Mouse (Mus musculus) megakaryocyte, adult 5-6 weeks (primary cell): Measurements from ENCODE around the gene Gm11541. TPM values are rescaled to one million over a fixed set of nuclear protein-coding genes. Genes with fewer than 3 reads are reported as not detected.

Source experiments
- ATAC-seq: 2 replicates; pipeline ENCODE4 v1.8.0; 2016; ENCODE audit warnings: mild to moderate bottlenecking, inconsistent platforms; ENCODE audit not compliant: poor library complexity, severe bottlenecking
- total RNA-seq, 2 experiments: library from RNA; stranded (forward) in 1 of 2; stranded (reverse) in 1 of 2; fragments of 153-499, 151-499 nt in 1 of 2; fragments of 221-1000, 200-1000 nt in 1 of 2; gene quantifications; 2 replicates each; pipeline versions ENCODE4 v1.2.3 to v1.2.4; 2015 to 2017

Gm11541 gene
- total RNA-seq (2015) (not detected in 2 replicates), total RNA-seq (2017) (not detected in 2 replicates)

- ATAC-seq: no peak
These were observed at the start of gene Gm11541 for GRCm38 (mm10) chr11:94704472-94704871. TSS of gene Gm11541 (minus strand) at chr11:94704499.

- ATAC-seq: peak; percentile 87
These were observed 48.8 kb upstream of the Gm11541 start for GRCm38 (mm10) chr11:94752946-94753713.

DNA sequence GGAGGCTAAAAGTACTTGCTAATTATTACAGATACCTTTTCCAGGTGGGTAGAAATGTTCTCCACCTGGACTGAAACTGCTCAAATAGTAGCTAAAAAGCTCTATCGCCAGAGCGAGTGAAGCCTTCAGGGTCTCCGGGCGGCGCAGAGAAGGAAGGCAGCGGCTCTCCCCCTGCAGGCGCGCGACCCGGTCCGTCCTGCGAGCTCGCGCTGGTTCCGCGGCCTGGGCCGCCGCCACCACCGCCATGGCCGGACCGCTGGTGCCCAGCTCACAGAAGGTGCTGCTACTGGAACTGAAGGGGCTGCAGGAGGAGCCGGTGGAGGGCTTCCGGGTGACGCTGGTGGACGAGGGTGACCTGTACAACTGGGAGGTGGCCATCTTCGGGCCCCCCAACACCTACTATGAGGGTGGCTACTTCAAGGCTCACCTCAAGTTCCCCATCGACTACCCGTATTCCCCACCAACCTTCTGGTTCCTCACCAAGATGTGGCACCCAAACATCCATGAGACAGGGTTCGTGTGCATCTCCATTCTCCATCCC, 37.5 kb upstream of the Gm11541 start, which contains the start of gene Cdc34b:
Gene Cdc34b (plus strand): TSS at position 51 of the 541 bp plus-strand sequence.
- ATAC-seq: no peak

DNA sequence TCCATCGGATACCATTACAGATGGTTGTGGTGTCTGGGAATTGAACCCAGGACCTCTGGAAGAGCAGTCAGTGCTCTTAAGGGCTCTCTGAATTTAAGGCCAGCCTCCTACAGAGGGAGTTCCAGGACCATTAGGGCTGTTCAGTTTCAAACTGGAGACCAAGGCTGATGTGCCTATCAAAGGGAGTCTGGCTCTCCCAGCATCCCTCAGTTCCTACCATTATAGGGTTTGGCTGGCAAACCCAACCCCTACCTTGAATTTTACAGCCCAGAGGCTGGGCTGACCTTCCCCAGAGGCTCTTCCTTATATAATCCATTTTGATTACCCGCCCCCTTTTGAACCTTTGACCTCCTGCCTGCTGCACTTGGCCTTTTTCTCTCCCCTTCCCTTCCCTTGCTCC, 31.4 kb upstream of the Gm11541 start:
- no peak for ATAC-seq

DNA sequence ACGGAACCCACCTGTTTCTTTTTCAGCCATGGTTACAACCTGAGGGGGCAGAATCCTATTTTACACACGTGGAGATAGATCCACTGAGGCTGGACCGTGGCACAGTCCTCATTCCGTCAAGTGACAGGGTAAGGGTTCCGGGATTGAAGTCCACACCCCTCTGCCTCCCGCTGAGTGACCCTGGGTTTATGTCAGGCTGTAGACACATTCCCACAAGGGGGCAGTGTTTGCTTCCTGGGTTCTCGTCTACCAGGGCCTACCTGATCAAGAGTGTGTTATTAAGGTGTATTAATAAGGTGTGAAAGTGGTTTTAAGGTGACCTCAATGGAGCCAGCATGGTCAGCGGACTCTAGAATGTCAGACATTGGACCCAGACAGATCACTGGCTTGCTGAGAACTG, 28.5 kb upstream of the Gm11541 start:
- peak; percentile 43; the same call in 1 of the 2 replicates for ATAC-seq

DNA sequence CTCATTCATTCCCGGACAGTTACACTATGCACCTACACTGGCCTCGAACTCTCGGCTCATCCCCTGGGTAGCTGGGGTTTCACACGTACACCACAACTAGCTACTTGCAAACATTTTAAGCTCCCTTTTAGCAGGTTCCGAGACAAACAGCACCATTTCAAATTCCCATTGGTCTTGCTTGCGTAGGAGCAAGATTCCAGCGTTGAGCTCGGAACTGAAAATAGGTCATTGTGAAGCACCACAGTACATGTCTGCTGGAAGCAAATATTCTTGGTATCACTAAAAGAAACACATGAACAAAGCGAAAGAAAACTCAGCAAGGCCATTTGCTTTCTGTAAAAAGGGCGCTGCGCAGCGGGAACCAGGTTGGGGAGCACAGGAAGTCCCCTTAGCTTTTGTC, 26.9 kb upstream of the Gm11541 start:
- no peak for ATAC-seq

- peak; percentile 77 for ATAC-seq
These were observed 26.0 kb upstream of the Gm11541 start for GRCm38 (mm10) chr11:94730261-94730660.

DNA sequence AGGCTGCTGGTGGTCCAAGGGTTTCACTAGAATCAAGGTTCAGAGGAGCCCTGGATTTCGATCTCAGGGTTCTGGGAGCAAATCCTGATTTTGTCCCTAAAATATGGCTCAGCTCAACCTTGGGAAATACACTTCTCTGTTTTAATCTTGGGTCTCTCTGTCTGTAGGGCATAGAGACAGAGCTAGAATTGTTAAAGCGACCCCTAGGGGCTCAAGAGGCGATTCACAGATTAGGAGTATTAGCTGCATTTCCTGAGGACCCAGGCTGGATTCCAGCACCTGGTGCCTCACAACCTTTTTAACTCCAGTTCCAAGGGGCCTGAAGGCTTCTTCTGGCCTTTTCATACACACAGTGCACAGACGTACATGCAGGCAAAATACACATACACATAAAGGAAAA, 25.3 kb upstream of the Gm11541 start:
- no peak for ATAC-seq

GRCm38 (mm10) chr11:94728545-94728944, 24.2 kb upstream of the Gm11541 start:
- ATAC-seq: no peak

DNA sequence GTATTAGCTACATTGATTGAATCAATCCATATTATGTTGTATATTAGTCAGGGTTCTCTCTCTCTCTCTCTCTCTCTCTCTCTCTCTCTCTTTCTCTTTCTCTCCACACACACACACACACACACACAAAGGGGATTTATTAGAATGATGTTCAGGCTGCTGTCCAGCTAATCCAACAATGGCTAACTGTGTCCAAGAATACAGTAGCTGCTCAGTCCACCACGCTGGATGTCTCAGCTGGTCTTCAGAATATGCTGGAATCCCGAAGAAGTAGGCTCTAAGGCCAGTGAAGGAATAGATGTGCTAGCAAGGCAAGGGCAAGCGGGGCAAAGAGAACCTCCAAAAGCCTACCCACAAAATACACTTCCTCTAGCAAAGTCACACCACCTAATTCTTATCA, 23.0 kb upstream of the Gm11541 start:
- ATAC-seq: no peak

GRCm38 (mm10) chr11:94719216-94719615, 14.9 kb upstream of the Gm11541 start:
- no peak for ATAC-seq

DNA sequence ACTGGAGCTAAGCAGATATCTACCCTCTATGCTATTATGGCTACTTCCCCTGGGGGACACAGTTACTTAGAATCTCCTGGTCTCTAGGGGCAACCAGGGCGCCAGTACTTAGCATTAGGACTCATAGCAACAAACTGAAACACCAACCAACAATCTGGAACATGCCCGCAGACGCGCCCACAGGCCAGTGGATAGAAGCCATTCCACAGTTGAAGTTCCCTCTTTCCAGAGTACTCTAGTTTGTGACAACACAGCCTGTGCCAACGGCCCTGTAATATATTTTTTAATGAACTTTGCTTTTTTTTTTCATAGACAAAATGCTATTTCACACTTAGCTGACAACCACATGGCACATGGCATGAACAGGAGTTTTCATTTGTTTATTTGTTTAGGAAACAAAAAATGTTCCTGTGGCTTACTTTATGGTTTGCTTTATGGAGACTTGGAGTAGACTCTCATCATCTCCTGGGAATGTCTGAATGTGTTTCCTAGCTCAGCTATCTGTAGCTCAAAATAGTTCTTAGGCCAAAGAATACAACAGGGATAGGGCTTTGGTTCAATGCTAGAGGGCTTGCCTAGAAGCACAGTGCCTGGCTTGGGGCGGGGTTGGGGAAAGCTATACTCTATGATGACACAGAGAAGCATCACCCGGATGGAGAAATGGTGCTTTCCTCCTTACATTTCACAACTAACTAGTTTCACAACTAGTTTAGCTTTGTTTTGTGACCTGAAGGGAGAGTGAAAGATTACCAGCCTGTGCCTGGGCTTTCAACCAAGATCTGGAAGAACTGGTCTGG, 14.0 kb upstream of the Gm11541 start:
- ATAC-seq: peak; percentile 84

DNA sequence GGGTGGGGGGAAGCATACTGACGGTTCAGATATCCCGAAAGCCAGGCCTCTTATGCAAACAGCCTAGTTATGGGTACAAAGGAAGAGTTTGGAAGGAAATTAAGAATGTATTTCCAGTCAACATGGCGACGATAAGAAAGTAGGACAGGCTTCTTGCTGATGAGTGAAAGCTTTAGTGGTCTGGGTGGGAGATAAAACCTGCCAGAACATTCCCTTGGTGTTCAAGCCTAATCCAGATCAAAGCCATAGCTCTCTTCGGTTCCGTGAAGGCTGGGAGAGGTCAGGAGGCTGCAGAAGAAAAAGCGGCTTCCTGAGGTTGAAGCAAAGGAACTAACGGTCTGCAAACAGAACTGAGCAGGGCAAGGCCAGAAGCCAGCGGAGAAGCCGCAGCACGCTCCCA, 12.9 kb upstream of the Gm11541 start:
- no peak for ATAC-seq

DNA sequence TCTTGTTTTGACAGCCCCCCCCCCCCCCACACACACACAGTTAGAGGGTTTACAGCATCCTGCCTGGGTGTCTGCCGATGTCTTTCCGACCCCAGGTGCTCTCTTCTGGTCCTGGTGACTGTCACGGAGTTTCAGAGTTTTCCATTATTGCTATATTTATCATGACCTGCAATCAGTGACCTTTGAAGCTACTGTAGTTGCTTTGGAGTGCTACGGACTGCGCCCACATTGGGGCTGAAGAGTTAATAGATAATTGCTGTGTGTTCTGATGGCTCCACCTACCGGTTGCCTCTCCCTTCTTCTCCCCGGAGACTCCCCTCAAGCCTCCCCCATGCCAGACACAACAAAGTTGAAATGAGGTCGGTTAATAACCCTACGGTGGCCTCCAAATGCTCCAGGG, 12.5 kb upstream of the Gm11541 start:
- ATAC-seq: no peak

DNA sequence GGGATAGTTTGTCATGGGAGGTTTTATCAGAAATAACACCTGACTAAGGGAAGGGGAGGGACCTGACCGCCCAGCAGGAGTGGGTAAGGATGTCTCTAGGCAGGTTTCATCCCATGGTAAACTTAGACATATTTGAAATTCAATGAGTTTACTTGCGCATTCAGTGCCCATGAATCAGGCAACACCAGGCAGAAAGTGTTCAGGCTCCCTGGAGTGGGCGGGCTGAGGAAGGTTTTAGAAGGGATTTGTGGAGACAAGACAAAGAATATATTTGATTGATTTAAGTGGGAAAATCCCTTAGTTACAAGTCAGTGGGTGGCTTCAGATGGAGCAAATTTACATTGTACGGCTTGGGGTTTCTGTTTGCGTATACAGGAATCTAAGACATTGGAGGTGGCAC, 11.3 kb upstream of the Gm11541 start:
- no peak for ATAC-seq

- no peak for ATAC-seq
These were observed 9.1 kb upstream of the Gm11541 start for GRCm38 (mm10) chr11:94713246-94713860.

GRCm38 (mm10) chr11:94704020-94704419, 279 bp downstream of the Gm11541 start:
- ATAC-seq: no peak

DNA sequence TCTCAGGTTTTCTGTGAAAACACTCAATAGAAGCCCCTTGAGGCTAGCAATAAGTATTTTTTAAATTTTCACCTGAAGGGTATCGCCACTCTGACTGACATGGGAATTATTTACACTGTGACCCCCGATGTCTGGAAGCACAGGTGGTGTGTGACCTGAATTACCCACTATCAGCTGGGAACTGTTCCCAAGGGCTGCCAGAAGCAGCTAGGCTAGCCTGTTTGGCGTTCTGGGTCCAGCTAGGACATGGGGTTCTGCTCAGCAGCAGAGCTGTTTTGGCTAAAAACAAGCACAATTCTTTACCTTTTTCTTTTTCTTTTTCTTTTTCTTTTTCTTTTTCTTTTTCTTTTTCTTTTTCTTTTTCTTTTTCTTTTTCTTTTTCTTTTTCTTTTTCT, 2.1 kb downstream of the Gm11541 start:
- no peak for ATAC-seq

GRCm38 (mm10) chr11:94701401-94702215, 2.7 kb downstream of the Gm11541 start:
- no peak for ATAC-seq

GRCm38 (mm10) chr11:94699399-94699798, 4.9 kb downstream of the Gm11541 start:
- no peak for ATAC-seq
